Mouse (Mus musculus) 416B (cell line): ENCODE data around the gene Sept3.

Source experiments
- DNase-seq: peaks from one replicate; pipeline ENCODE4 v3.0.0; 2011; ENCODE audit warnings: low read depth

Sept3 gene

GRCm38 (mm10) chr15:82340414-82341035 is 65.8 kb downstream of the Sept3 start:
- no peak for DNase-seq

DNA sequence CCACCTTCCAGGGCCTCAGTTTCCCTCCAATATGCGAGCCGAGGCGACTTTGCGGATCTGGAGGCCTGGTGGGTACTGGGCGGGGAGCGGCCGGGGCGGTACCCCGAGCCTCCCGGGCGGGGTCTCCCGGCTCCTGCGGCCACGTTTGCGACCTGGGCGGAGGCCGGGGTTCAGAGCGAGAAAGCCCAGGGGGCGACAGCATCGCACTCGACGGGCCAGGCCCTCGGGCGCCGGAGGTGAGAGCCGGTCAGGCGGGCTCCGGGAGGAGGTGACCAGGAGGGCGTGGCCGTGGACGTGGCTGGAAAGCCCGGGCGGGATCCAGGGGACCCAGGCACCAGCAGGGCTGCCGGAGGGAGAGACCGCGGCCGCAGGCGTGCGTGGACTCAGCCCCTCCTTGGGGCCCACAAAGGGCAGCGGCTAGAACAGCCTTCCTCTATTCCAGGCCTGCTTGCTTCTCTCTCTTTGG is 66.4 kb downstream of the Sept3 start:
- DNase-seq, result no peak

- DNase-seq, result peak; percentile 97
These were observed 67.2 kb downstream of the Sept3 start for GRCm38 (mm10) chr15:82341675-82342542.

GRCm38 (mm10) chr15:82342543-82342935 is 67.8 kb downstream of the Sept3 start:
- peak; percentile 21 for DNase-seq

DNA sequence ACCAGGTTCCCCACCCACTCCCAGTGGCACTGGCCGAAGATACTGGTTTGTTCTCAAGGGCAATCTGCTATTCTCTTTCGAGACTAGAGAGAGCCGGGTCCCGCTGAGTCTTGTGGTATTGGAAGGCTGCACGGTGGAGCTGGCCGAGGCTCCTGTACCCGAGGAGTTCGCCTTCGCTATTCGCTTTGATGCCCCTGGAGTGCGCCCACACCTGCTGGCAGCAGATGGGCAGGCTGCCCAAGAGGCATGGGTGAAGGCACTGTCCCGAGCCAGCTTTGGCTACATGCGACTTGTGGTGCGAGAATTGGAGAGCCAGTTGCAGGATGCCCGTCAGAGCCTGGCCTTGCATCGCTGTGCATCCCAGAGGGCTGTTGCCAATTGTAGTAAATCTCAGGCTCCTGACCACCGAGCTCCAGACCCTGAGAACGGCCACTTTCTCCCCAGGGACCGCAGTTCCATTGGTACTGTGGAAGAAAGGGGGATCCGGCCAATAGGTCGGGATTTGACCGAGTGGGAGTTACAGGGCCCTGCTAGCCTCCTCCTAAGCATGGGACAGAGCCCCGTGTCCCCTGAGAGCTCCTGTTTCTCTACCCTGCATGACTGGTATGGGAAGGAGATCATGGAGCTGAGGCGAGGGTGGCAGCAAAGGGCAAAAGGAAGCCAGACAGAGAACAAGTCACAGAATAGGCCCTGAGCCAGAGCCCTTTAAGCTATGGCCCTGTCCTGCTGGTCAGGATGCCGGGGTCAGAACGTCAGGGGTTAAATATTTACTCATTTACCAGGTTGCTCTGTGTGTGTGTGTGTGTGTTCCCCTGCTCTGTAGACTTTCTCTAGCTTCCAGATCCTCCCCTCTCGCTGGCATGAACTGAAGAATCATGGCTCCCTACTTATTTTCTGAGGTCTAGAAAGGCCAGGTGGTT is 68.9 kb downstream of the Sept3 start:
- DNase-seq, result no peak
